Mouse (Mus musculus) neural tube, embryonic 10.5 days (tissue): ENCODE data around the gene Ncl.
"Not testable (repeated sequence)": the region's sequence is repeated elsewhere in the genome, so short reads cannot be mapped to it uniquely, and the experiment has no call there.

Experiments used
- DNase-seq: peaks from one replicate; pipeline ENCODE4 v3.0.0-alpha.2; 2017; ENCODE audit warnings: low spot score; ENCODE audit errors: extremely low spot score

The Ncl gene

DNA sequence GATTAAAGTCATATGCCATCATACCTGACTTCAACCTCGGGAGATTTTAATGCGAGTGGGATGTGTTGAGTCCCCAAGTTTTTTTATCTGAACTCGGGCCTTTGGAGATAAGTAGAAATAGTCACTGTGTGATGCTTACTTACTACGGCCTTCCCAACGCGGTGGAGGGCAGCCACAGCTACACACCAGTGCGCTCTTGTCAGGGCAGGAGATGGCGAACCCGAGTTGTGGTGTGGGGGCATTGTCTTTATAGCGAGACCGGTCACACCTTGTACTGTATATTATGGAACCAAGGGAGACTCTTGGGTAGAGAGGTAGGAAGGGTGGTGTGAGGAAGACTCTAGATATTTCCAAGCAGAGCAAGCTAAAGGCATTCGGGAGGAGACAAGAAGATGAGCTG, 1.2 kb upstream of the Ncl start:
- no peak for DNase-seq

DNA sequence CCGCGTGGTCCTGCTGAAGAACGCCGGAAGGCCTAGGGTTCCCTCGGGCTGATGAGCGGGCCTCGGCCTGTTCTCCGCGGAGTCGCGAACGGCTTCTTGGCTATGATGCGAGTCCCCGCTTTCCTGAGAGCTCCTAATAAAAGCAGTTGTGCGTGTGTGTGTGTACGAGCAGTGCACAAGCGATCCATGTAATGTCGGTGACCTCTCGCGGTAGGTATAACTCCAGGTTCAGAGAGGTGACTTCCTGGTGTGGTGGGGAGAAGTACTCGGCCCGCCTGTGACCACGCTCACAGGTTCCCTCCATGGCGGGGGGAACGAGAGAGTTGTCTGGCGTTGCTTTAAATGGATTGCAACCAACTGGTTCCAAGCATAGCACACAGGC, 589 bp upstream of the Ncl start:
- DNase-seq, result no peak

DNA sequence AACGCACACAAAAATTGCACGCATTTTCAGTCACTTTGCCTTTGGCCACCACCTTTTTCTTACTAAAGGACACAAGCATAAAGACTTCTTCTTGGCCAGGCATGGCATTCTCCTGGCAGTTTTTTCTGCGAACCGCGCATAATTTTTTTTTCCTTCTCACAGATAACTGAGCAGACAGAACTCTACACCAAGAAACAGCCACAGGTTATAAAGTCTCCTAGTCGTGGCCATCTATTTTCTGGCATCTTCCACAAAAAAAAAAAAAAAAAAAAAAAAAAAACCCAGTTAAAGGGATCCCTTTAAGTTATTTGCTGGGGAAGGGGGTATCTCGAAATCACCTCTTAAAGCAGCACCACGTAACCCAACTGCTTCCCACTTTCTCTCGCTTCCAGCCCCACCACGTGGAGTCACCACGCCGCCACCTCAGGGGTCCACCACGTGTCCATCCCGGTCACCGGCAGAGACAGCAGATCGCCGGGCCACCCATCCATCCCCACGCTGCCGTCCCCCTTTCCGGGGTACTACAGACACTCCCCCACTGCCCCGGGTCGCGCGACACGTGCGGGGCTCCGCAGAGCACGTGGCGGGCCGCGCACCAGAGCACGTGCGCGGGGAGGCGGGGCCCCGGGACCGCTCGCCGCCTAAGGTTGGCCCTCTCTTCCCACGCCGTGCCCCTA, 833 bp downstream of the Ncl start:
- no peak for DNase-seq

DNA sequence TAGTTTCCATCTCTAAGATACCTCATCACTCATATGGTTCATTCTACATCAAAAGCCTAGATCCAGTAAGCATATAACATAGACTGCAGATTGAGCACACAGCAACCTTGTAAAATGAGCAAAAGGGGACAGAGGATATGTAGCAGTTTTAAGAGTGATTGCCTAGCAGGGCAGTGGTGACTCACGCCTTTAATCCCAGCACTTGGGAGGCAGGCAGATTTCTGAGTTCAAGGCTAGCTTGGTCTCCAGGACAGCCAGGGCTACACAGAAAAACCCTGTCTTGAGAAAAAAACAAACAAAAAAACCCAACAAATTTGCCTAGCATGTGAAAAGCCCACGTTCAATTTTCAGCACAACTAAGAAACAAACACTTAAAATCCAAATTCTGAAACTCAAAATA, 5.0 kb downstream of the Ncl start:
- no peak for DNase-seq

DNA sequence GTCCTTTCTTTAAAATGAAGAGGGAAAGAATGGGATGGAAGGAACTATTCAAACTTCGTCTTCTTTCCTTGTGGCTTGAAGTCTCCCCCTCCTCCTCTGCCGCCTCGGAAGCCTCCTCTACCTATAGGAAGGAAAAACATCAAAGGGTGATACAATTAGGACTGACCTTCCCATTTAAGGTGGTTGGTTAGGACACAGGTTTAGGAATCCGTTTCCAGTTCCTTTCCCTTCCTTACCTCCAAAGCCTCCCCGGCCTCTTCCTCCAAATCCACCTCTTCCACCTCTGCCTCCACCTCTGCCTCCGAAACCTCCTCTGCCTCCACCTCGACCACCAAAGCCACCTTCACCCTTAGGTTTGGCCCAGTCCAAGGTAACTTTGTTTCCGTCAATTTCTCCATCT, 8.6 kb downstream of the Ncl start:
- no peak for DNase-seq

DNA sequence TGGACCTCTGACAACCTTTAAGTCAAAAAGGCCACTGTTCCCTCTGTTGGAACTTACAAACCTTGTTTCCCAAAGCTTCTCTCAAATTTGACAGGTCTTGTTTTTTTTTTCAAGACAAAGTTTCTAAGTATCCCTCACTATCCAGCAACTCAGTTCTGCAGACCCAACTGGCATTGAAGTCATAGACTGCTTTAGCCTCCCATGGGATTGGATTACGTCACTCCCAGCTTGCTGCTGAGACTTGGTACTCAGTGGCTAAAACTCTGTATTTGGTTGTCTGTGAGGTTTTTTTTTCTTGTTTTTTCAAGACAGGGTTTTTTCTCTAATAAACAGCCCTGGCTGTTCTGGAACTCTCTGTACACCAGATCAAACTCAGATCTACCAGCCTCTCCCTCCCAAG, 9.5 kb downstream of the Ncl start:
- no peak for DNase-seq

DNA sequence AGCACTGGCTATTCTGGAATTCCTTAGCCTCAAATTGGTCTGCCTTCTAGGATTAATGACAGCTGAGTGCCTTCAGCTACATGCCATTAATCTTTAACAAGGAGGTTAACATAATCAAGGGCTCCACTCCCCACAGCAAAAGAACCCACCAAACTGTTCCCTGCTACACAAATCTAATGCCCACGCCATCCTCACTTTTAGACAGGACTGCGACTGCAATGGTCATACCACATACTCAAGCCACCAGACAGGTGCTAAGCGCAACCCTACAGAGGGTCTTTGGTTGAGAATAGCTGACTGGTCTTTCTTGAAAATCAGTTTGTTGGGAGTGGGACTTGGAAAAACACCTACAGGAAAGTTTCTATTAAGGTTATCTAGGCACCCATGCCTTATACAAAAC, 10.0 kb downstream of the Ncl start:
- DNase-seq, result no peak

DNA sequence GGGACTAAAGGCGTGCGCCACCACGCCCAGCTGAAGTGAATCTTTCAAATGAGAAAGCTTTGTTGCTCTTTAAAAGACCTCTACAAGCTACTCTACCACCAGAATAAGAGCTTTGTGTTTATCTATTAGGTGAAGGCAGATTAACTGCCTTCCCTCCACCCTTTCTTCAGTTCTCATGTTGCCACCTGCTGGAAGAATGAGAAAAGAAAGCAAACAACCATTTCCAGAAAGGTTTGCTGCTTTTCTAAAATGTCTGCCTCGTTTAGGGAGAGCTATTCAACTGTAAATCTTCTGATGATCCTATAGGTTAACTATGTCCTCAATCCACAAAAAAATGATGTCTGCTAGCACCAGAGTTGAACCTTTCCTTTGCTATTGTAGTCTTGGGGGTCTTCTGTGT, 10.4 kb downstream of the Ncl start:
- no peak for DNase-seq

DNA sequence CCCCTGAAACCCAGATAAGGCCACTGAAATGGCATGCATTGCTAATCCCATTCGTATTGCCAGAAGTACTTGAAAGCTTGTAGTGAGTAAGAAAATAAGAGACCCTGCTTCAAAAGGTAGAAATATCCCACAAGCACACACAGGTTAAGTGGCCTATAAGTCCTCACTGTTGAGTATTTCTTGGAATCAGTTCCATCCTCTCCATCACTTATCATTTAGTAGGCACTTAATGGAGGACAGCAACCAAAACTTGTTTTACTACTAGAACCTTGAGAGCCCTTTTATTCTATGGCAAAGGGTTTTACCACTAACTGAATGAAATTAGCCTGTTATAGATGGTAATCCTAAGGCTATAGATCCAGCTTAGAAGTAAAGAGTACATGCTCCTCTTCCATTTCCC, 11.1 kb downstream of the Ncl start:
- no peak for DNase-seq

DNA sequence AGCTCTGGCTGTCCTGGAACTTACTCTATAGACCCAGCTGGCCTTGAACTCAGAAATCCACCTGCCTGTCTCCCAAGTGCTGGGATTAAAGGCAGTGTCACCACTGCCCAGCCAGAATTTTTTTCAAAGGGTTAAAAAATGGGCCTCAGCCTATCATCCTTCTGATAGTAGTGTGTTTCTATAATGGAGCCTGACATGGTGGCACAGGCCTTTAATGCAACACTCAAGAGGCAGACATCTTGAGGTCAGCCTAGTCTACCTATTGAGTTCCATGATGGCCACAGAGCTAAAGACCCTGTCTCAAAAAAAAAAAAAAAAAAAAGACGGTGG, 11.5 kb downstream of the Ncl start:
- no peak for DNase-seq

DNA sequence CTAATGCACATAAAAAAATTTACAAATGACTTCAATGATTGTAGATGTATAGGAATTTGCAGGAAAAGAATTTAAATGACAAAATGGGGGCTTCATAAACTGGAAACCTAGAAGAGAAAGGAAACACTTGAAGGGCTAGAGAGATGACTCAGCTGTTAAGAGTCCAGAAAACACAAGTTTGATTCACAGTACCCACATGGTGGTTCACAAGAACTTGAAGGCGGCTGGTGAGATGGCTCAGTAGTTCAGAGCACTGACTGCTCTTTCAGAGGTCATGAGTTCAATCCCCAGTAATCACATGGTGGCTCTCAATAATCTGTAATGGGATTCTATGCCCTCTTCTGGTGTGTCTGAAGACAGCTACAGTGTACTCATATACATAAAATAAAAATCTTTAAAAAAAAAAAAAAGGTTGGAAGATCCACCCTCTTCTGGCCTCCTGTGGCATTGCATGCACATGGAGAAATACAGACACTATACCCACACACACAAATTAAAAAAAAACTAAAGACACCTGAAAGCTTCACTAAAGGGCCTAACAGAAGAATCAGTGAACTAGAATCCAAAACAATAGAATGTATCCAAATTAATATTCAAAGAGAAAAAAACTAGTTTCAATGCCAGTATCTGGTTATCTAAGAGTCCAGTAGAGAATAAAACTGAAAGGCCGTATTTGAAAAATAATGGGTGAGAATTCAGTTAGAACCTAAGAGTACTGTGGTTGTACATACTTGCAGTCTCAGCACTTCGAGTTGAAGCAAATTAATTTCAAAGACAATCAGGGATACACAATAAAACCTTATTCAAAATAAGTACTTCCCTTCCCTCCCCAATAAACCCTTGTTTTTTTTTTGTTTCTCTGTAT, 12.1 kb downstream of the Ncl start:
- DNase-seq, result no peak

DNA sequence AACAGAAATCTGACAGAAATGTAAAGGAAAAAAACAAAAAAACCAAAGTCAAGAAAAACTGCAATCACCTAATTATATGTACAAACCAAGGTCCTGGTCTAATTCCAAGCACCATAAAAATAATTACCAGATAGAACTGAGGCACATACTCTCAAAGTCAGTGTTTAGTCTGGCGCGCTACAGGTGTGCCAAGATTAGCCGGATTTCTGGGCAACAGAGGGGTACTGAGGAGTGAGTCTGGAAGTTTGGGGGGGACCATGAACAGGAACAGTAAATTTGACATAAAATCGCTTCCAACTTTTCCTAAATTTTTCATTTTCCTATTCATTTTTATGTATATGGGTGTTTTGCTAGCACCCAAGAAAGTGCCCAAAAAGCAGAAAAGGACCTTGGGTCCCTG, 13.2 kb downstream of the Ncl start:
- DNase-seq, result no peak

DNA sequence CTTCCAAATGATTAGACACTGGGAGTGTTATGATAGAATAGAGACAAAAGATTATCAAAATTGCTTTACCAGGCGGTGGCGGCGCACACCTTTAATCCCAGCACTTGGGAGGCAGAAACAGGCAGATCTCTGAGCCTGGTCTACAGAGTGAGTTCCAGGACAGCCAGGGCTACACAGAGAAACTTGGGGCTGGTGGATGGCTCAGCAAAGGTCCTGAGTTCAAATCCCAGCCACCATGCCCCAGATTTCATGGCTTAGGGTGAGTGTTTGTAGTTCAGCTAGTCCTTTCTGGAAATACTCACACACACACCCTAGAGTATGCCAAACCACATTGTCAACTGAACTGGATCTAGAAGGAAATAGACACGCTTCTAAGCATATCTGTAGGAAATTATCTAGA, 14.1 kb downstream of the Ncl start:
- no peak for DNase-seq

DNA sequence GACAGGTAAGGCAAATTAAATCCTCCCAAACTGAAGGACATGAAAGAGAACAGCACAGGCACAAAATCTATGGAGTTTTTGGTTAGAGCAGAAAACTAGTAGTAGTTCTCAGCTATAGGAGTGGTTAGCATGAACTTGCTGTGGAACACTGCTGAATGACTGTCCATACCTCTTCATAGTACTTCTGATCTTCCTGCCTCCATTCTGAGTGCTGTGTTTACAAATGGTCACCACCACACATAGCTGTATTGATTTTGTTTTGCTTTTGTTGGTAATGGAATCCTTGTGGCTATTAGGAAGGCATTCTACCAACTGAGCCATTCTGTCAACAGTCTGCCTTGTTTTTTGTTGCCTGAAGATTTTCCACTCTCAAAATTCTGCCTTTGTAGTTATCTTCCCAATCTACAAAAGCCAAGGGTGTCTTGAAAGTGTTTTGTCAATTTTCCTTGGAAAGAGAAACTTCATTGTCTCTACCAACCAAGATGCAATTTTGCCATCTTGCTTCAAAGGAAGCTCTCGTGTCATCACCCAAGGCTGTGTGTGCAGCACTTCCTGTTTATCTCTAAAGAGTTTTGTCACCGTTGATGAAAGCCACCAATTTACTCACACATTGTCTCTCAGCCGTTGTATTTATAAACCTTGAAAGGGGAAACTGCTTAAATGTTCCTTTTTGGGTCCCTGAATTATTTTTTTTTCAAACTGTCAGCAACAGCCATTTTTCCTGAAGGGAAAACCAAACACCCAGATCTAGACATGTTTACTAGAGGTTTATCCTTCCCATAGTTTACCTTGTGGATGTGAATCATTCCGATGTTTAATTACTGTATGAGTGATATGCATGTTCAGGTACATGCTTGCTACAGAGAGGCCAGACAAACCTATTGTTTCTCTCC, 15.0 kb downstream of the Ncl start:
- no peak for DNase-seq

DNA sequence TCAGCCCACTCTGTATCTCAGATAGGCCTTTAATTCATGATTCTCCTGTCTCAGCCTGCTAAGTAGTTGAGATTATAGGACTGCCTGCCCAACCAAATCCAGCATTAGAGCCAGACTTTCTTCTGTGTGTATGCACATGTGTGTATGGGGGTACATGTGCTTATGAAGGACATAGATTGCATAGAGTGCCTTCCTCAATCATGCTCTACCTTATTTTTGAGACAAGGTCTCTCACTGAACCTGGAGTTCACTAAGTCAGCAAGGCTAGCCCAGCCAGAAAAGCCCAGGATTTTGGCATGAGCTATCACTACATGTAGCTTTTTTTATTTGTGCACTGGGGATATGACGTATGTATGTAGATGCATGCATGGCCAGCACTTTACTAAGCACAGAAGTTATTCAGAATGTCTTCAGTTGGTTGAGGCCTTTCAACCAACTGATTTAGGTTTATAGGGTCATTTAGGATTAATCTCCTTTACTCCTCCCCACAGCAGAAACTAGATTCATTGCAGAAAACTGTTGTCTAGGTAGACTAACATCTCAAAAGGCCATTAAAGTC, 16.0 kb downstream of the Ncl start:
- DNase-seq, result no peak

DNA sequence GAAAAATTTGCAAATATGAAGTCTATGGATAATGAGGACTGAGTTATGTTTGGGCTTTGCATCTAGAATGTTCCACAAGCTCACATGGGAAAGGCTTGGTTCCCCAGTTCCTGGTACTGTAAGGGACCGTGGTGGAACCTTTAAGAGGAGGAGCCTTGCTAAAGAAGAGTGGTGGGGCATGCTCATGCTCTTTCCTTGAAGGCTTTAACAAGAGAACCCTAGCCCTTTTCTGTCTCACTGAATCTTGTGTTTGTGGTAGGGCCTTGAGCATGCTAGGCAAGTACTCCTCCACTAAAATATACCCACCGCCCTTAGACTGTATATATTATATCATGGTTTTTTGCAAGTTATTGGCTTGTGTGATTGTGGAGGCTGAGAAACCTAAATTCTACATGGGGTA, 16.8 kb downstream of the Ncl start:
- DNase-seq, result no peak

DNA sequence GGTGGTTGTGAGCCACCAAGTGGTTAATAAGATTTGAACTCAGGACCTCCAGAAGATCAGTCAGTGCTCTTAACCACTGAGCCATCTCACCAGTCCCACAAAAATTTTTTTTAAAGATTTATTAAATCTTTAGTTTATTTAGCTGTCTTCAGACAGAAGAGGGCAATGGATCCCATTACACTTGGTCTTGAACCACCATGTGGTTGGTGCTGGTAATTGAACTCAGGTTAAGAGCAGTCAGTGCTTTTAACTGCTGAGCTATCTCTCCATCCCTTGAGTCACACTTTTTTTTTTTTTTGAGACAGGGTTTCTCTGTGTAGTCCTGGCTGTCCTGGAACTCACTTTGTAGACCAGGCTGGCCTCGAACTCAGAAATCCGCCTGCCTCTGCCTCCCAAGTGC, 18.1 kb downstream of the Ncl start:
- not testable (repeated sequence) for DNase-seq

DNA sequence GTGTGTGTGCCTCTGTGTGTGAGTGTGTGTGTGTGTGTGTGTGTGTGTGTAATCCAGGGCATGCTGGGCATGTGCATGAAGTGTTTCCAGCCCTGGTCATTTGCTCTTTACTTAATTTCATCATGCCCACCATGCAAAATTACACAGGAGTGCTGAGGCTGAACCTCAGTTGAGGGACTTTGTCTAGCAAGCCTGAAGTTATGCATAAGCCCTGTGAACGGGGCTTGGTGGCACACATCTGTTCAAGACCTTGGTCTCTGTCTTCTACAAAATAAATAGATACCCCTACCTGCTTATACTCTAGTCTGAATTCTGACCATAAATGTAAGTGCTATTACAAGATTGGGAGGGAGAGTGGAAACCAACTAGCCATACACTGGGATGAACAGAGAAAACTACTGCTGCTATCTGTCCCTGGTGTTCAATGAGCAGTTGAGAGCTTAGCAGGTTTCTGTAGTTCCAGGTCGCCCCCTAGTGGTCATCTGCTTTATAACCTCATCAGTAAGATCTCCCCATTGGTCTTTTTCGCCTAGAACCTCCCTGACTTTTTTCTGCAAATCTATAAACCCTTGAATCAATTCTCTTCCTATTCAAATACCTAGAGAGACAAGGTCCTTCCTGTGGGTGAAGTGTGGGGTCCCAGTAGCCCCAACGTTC, 19.9 kb downstream of the Ncl start:
- peak; percentile 68 for DNase-seq

DNA sequence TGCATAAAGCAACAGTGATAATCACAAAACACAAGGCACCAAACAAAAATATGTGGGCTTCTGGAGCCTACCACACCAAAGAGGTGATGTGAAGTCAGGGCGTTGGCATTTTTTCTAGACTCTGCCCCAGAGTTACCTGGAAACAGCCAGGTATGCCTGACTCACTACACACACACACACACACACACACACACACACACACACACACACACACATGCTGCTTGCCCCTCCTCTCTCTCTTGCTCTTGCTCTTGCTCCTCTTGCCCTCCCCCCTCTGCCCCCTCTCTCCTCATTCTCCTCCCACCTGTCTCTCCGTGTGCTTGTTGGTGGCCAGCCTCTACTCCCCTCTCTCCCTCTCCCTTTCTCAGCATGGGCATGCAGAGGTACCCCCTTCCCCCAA, 22.9 kb downstream of the Ncl start:
- DNase-seq, result no peak

DNA sequence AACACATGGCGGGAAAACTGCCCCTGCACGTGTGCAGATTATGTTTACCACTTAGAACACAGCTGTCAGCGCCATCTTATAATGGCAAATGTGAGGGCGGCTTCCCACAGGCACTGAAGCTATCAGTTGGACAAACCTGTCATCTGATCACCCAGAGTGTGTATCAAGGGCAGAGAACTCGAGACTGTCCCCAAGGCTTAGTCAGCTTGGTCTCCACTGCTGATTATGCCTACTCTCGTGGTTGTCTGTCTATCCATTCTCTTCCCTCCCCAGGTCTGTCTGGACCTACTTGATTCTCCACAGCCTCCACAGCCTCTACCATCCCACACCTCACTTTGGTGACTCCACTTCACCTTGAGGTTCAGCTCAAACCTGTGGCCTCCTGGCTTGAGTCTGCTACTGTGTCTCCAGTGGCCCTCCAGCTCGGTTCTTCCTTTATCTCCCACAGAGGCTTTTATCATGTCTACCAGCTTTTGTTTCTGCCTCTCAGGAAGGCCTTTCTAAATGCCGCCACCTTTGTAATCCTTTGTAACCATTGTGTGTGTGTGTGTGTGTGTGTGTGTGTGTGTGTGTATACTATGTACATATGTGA, 38.3 kb downstream of the Ncl start:
- DNase-seq, result no peak

DNA sequence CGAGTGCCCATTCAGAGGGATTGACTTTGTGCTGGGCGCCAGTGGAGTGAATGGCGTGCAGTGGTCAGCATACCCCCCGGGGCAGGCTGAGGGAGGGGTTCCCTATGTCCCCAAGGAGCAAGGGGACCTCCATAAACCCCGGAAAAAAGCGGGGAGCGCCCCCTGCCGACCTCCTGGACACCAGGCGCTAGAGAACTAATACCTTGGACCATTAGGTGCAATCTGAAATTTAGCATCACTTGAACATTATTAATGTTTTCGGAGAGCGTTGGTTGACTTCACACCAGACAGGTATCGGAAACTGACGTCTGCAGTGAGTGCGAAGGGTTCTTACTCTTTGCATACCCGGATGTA, 45.5 kb downstream of the Ncl start:
- no peak for DNase-seq
